Mouse (Mus musculus) heart, postnatal 0 days (tissue): Measurements from ENCODE around the gene Tcea3.

Experiments
- CTCF ChIP-seq: IDR thresholded peaks from 2 replicates; pipeline ENCODE4 v1.5.1; 2016; ENCODE audit warnings: antibody characterized with exemption, control low read depth, low read depth
- EP300 ChIP-seq: IDR thresholded peaks from 2 replicates; pipeline ENCODE4 v1.6.1; 2016; ENCODE audit warnings: antibody characterized with exemption, low read depth

- no peak for TF ChIP-seq EP300
- no peak for TF ChIP-seq CTCF
Measured at GRCm38 (mm10) chr4:136281097-136281496, 33.6 kb downstream of the Tcea3 start.
